Mouse (Mus musculus) adrenal gland, postnatal 25 days (tissue): Measurements from ENCODE around the gene Fbxw21. TPM values are rescaled to one million over a fixed set of nuclear protein-coding genes. Genes with fewer than 3 reads are reported as not detected.

Experiments
- DNase-seq: peaks from one replicate; pipeline ENCODE4 v3.0.0; 2021; ENCODE audit warnings: mixed read lengths
- total RNA-seq: library from RNA; stranded (reverse); gene quantifications from 2 replicates; pipeline ENCODE4 v1.2.3, GENCODE M21; 2021

The Fbxw21 gene
- total RNA-seq, 1 experiment from 2014 or later, result not detected

GRCm38 (mm10) chr9:109111101-109111500, 50.7 kb downstream of the Fbxw21 start:
- no peak for DNase-seq

- no peak for DNase-seq
Observed at GRCm38 (mm10) chr9:109110240-109110639, 51.6 kb downstream of the Fbxw21 start.

GRCm38 (mm10) chr9:109107341-109107740, 54.5 kb downstream of the Fbxw21 start:
- DNase-seq, result no peak

GRCm38 (mm10) chr9:109105648-109106047, 56.2 kb downstream of the Fbxw21 start:
- peak; percentile 7 for DNase-seq

- peak; percentile 86 for DNase-seq
Observed at GRCm38 (mm10) chr9:109105011-109105410, 56.8 kb downstream of the Fbxw21 start.

GRCm38 (mm10) chr9:109104083-109104482, 57.8 kb downstream of the Fbxw21 start:
- DNase-seq, result peak; percentile 50

GRCm38 (mm10) chr9:109103250-109103649, 58.6 kb downstream of the Fbxw21 start:
- DNase-seq, result peak; percentile 91

GRCm38 (mm10) chr9:109102541-109102940, 59.3 kb downstream of the Fbxw21 start:
- DNase-seq, result peak; percentile 46

- DNase-seq, result peak; percentile 9
Observed at GRCm38 (mm10) chr9:109101933-109102445, 59.9 kb downstream of the Fbxw21 start.

- DNase-seq, result peak; percentile 14
Observed at GRCm38 (mm10) chr9:109100307-109100928, 61.4 kb downstream of the Fbxw21 start.

- peak; percentile 78 for DNase-seq
Observed at GRCm38 (mm10) chr9:109098969-109099368, 62.9 kb downstream of the Fbxw21 start.

- DNase-seq, result peak; percentile 2
Observed at GRCm38 (mm10) chr9:109098366-109098765, 63.5 kb downstream of the Fbxw21 start.

GRCm38 (mm10) chr9:109097831-109098230, 64.0 kb downstream of the Fbxw21 start:
- DNase-seq, result peak; percentile 63

GRCm38 (mm10) chr9:109097291-109097690, 64.5 kb downstream of the Fbxw21 start:
- DNase-seq, result peak; percentile 2

GRCm38 (mm10) chr9:109096856-109097255, 65.0 kb downstream of the Fbxw21 start:
- peak; percentile 27 for DNase-seq

GRCm38 (mm10) chr9:109096251-109096661, 65.6 kb downstream of the Fbxw21 start:
- peak; percentile 30 for DNase-seq

- peak; percentile 83 for DNase-seq
Observed at GRCm38 (mm10) chr9:109095137-109095982, 66.5 kb downstream of the Fbxw21 start, which contains the start of gene Plxnb1. TSS of gene Plxnb1 (plus strand) at chr9:109095389.

GRCm38 (mm10) chr9:109094553-109095136, 67.2 kb downstream of the Fbxw21 start:
- DNase-seq, result peak; percentile 7

- peak; percentile 32 for DNase-seq
Observed at GRCm38 (mm10) chr9:109093786-109094552, 67.9 kb downstream of the Fbxw21 start.

GRCm38 (mm10) chr9:109092799-109093198, 69.0 kb downstream of the Fbxw21 start:
- no peak for DNase-seq

- no peak for DNase-seq
Observed at GRCm38 (mm10) chr9:109091802-109092201, 70.0 kb downstream of the Fbxw21 start.

- no peak for DNase-seq
Observed at GRCm38 (mm10) chr9:109090446-109090845, 71.4 kb downstream of the Fbxw21 start.
